Mouse (Mus musculus) stomach, postnatal 0 days (tissue): ENCODE results near the gene Pick1. TPM values are rescaled to one million over a fixed set of nuclear protein-coding genes. Genes with fewer than 3 reads are reported as not detected.
A peak's percentile ranks its signal among the peaks of the same experiment; 100 is the strongest.

Experiments used
- ATAC-seq: fragments of 200-750 bp; cut with Nextera tagmentation; 2 replicates; pipeline ENCODE4 v1.8.0; 2017; ENCODE audit not compliant: low FRiP score, low TSS enrichment
- DNase-seq: peaks from one replicate; pipeline ENCODE4 v3.0.0-alpha.2; 2016; ENCODE audit warnings: low spot score
- H3K27ac ChIP-seq: fragments of 300-500 bp; sonication (generic); replicated peaks from 2 replicates; pipeline ENCODE4 v1.5.1; 2014; ENCODE audit warnings: mild to moderate bottlenecking, control low read depth
- H3K27me3 ChIP-seq: fragments of 300-500 bp; sonication (generic); 2 replicates; pipeline ENCODE4 v1.6.1; 2014; ENCODE audit warnings: low read length; ENCODE audit not compliant: control insufficient read depth, insufficient read depth
- H3K36me3 ChIP-seq: fragments of 300-500 bp; sonication (generic); 2 replicates; pipeline ENCODE4 v1.6.1; 2014; ENCODE audit warnings: low read length, mixed read lengths; ENCODE audit not compliant: control insufficient read depth, insufficient read depth
- H3K4me1 ChIP-seq: fragments of 300-500 bp; sonication (generic); replicated peaks from 2 replicates; pipeline ENCODE4 v1.6.1; 2014; ENCODE audit warnings: antibody characterized with exemption; ENCODE audit not compliant: control insufficient read depth, insufficient read depth
- H3K4me2 ChIP-seq: fragments of 300-500 bp; sonication (generic); replicated peaks from 2 replicates; pipeline ENCODE4 v1.6.1; 2014; ENCODE audit warnings: low read depth, mild to moderate bottlenecking, control low read depth, moderate library complexity
- H3K4me3 ChIP-seq: fragments of 300-500 bp; sonication (generic); 2 replicates; pipeline ENCODE4 v1.5.1; 2014; ENCODE audit warnings: low read depth, low read length, control low read depth
- H3K9ac ChIP-seq: fragments of 300-500 bp; sonication (generic); 2 replicates; pipeline ENCODE4 v1.6.1; 2014; ENCODE audit warnings: mild to moderate bottlenecking, low read length, control low read depth, mixed read lengths
- H3K9me3 ChIP-seq: fragments of 300-500 bp; sonication (generic); 2 replicates; pipeline ENCODE4 v1.6.1; 2016; ENCODE audit warnings: low read length; ENCODE audit not compliant: control insufficient read depth
- CTCF ChIP-seq: IDR thresholded peaks from 2 replicates; pipeline ENCODE4 v1.5.1; 2016; ENCODE audit warnings: antibody characterized with exemption, low read depth, mild to moderate bottlenecking, moderate library complexity
- EP300 ChIP-seq: optimal IDR thresholded peaks from 2 replicates; pipeline ENCODE3; 2016; ENCODE audit warnings: antibody characterized with exemption
- WGBS: fragments of 180-500 bp; shearing (Covaris S2); extraction: QIAGEN DNeasy Blood & Tissue Kit; methylation state at CpG from one replicate; pipeline ENCODE4 v1.1.7; 2014; 5-methylcytosine and 5-hydroxymethylcytosine counted together
- polyA plus RNA-seq: library from polyadenylated mRNA; unstranded; fragments of >200 nt; fragmentation: Nextera tagmentation; extraction: Ambion mirVana; gene quantifications from 2 replicates; pipeline ENCODE4 v1.2.1, GENCODE M21; 2015

Gene Pick1
- polyA plus RNA-seq, 1 experiment from 2014 or later: 26.7 TPM

- no peak for ATAC-seq
- no peaks in the 10 kb centered on the region for H3K27me3 ChIP-seq
- no peak overlapping the region for H3K27ac ChIP-seq
- no peak overlapping the region for H3K4me3 ChIP-seq
- no peaks in the 10 kb centered on the region for H3K9me3 ChIP-seq
- WGBS: 60% methylated on average over 9 of the region's 9 CpGs
- DNase-seq: peak; percentile 46
- TF ChIP-seq CTCF (no peak), EP300 (no peak)
- H3K36me3 ChIP-seq: peaks cover 13% of the 10 kb centered on the region
- no peak overlapping the region for H3K4me2 ChIP-seq
- no peak overlapping the region for H3K9ac ChIP-seq
- no peaks in the 10 kb centered on the region for H3K4me1 ChIP-seq
Measured at GRCm38 (mm10) chr15:79235268-79235667, 6.3 kb downstream of the Pick1 start.

GRCm38 (mm10) chr15:79238036-79238435 lies 9.1 kb downstream of the Pick1 start:
- Histone ChIP-seq H3K9ac (no peak overlapping the region), H3K27ac (no peak overlapping the region), H3K4me3 (no peak overlapping the region), H3K4me1 (no peaks in the 10 kb centered on the region), H3K9me3 (no peaks in the 10 kb centered on the region), H3K27me3 (no peaks in the 10 kb centered on the region), H3K36me3 (peaks cover 16% of the 10 kb centered on the region), H3K4me2 (no peak overlapping the region)
- TF ChIP-seq CTCF (no peak), EP300 (no peak)
- ATAC-seq (0 out of 2 replicates have a peak, but pooled peaks have one; percentile 2), DNase-seq (no peak)
- 59% methylated on average over 6 of the region's 6 CpGs for WGBS

- 0 out of 2 replicates have a peak overlapping the region, but pooled peaks have one; percentile 24 for H3K27ac ChIP-seq
- no peak for TF ChIP-seq CTCF
- no peak for TF ChIP-seq EP300
- DNase-seq (no peak), ATAC-seq (peak; percentile 20)
- H3K27me3 ChIP-seq: no peaks in the 10 kb centered on the region
- H3K9ac ChIP-seq: no peak overlapping the region; the same call in 1 of the 2 replicates
- no peak overlapping the region for H3K4me3 ChIP-seq
- peaks cover 20% of the 10 kb centered on the region for H3K36me3 ChIP-seq
- no peaks in the 10 kb centered on the region for H3K9me3 ChIP-seq
- WGBS: 61% methylated on average over 13 of the region's 13 CpGs
- H3K4me1 ChIP-seq: no peaks in the 10 kb centered on the region
- no peak overlapping the region for H3K4me2 ChIP-seq
Measured at GRCm38 (mm10) chr15:79242574-79243233, 13.7 kb downstream of the Pick1 start.

GRCm38 (mm10) chr15:79243234-79244042 lies 14.5 kb downstream of the Pick1 start:
- no peak overlapping the region for H3K4me3 ChIP-seq
- H3K4me2 ChIP-seq: no peak overlapping the region
- peak; percentile 97 for DNase-seq
- TF ChIP-seq EP300 (no peak), CTCF (peak; percentile 100)
- no peak overlapping the region for H3K9ac ChIP-seq
- peak; percentile 95 for ATAC-seq
- H3K9me3 ChIP-seq: no peaks in the 10 kb centered on the region
- 14% methylated on average over 10 of the region's 10 CpGs for WGBS
- H3K4me1 ChIP-seq: no peaks in the 10 kb centered on the region
- peaks cover 25% of the 10 kb centered on the region for H3K36me3 ChIP-seq
- H3K27ac ChIP-seq: 0 out of 2 replicates have a peak overlapping the region, but pooled peaks have one; percentile 24
- no peaks in the 10 kb centered on the region for H3K27me3 ChIP-seq

- 74% methylated on average over 7 of the region's 7 CpGs for WGBS
- Histone ChIP-seq H3K27ac (no peak overlapping the region), H3K4me2 (no peak overlapping the region), H3K4me3 (no peak overlapping the region), H3K9ac (0 out of 2 replicates have a peak overlapping the region, but pooled peaks have one; percentile 18), H3K9me3 (no peaks in the 10 kb centered on the region), H3K27me3 (no peaks in the 10 kb centered on the region), H3K4me1 (no peaks in the 10 kb centered on the region), H3K36me3 (peaks cover 26% of the 10 kb centered on the region)
- TF ChIP-seq CTCF: no peak
- no peak for TF ChIP-seq EP300
- no peak for DNase-seq
- no peak for ATAC-seq
Measured at GRCm38 (mm10) chr15:79244071-79244893, 15.3 kb downstream of the Pick1 start.
